Mouse (Mus musculus): ENCODE measurements around the gene Wdr43. TPM values are rescaled to one million over a fixed set of nuclear protein-coding genes. Genes with fewer than 3 reads are reported as not detected.
"Not testable (repeated sequence)": the region's sequence is repeated elsewhere in the genome, so short reads cannot be mapped to it uniquely, and the experiment has no call there.

Wdr43 gene
- total RNA-seq (2021) = 10 to 100 TPM; 20.5 to 20.8 TPM
- long read RNA-seq, experiment 1, transcript Wdr43-201 (18 exons, 3,450 nt) = major isoform, 35 of 38 reads
- long read RNA-seq, experiment 1, partial matches to known transcripts = 1 of 38 reads
- long read RNA-seq, experiment 1, other reads (novel, unspliced or antisense) = 2 of 38 reads
- long read RNA-seq, experiment 2, transcript Wdr43-201 (18 exons, 3,450 nt) = major isoform, 28 of 34 reads
- long read RNA-seq, experiment 2, partial matches to known transcripts = 1 of 34 reads
- long read RNA-seq, experiment 2, other reads (novel, unspliced or antisense) = 5 of 34 reads

DNA sequence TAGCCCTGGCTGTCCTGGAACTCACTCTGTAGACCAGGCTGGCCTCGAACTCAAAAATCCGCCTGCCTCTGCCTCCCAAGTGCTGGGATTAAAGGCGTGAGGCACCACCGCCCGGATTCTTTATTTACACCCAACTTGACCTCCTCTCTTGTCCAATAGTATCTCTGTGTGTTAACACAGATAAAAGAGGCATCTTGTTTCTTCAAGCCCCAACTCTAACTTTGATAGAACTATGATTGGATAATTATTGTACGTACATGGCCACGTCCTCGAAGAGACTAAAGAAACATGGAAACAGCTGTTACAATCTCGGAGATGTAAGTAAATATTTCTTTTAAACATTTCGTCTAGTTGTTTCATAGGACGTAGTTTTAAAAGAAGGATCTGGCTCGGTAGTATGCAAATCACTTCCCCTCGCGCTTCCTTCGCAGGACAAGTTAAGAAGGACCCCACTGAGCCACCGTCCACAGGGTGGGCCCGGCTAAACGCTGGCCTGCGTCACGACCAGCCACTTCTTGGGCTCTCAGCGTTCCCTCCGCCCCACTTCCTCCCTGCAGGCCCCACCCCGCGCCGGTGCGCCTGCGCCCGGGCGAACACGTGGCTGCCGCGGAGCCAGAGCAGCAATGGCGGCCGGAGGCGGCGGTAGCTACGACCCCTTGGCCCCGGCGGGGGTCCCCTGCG is at the start of gene Wdr43:
Gene Wdr43 (plus strand): TSS at position 258 of the 681 bp plus-strand sequence.
- DNase-seq = peak; percentile 96
- intact Hi-C loops (cut with DNase I) = no loop called here

DNA sequence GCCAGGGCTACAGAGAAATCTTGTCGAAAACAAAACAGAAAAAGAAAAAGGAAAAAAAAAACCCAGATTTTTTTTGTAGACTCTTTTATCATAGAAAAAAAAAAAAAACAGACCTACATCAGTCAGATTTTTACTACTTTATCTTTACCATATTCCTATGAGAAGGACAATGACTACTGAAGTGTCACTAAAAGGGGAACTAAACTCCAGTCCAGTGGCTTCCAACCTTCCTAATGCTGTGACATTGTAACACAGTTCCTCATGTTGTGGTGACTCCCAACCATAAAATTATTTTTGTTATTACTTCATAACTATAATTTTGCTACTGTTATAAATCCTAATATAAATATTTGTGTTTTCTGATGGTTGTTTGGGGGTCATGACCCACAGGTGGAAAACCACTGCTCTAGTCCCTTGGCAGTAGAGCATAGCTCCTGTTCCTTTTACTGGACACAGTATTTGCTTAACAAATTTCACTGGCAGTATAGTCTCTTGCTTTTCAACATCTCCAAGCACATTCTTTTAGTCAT is 36.5 kb upstream of the Wdr43 start:
- no peak for DNase-seq
- intact Hi-C loops (cut with DNase I) = no loop called here

DNA sequence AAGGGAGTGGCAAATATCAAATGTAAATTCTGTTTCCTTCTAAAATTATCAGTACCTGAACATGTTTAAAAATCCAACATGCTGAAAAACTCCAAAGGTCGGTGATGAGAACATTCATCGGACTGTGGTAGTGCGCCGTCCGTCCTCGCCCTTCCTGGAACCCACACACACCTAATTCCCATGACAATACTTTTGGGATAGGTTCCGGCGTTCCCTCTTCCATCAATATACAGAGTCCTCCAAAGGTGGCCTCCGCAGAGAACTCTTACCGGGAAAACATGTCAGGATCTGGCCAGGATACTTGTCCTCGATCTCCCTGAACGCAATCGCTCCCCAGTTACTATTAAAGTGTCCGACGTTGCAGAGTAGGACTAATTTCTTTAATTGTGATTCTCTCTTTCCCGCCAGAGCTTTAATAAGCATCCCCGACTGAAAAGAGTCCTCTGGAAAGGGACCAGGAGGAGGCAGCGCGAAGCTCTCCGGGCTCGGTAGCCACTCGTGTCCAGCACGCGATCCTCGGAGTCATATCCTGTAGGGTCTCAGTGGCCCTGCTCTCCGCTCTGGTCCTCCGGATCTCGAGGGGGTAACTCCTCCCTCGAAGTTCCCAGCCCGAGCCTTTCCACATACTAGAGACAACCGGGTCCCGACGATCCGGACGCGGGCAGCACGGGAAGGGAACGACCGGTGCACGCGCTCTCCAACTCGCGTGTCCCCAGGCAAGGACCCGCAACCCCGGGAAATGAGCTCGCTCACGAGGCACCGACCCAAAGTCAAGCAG is 17.6 kb upstream of the Wdr43 start:
- no peak for DNase-seq
- intact Hi-C loops (cut with DNase I) = no loop called here

DNA sequence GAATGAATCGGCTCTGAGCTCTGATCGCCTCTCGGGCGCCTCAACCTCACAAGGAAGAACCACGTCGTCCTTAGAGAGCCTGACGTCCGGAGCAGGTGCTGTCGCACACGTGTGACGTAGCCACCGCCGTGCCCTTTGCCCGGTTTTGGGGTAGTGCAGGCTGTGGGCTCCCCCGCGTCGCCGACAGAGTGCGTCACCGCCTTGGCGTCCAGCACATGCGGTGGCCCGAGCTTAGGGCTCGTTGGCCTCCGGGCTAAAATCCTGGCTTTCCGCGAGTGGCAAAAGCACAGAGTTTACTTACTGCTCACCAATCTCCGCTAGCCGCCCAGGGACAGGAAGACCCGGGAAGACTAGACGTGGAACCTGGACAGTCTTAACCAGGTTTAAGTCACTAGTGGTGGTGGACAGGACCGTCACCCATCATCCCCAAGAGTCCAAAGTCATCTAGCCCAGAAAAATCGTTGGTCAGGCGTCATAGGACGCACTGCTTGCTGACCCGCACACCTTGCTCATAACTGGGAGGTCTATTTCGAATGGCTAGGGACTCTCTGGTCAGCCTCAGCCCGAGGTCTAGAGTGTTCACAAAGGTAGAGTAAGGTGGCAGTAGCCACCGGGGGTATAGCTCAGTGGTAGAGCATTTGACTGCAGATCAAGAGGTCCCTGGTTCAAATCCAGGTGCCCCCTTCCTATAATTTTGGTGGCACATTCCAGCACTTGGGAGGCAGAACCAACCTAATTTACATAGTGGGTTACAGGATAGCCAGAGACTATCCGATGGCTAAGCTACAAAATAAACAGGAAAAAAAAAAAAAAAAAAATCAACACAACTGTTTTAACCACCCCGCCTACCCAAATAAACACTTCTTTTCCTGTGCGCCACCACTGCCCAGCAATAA is 16.8 kb upstream of the Wdr43 start:
- intact Hi-C loops (cut with DNase I) = no loop called here
- DNase-seq = peak; percentile 82 to 85

DNA sequence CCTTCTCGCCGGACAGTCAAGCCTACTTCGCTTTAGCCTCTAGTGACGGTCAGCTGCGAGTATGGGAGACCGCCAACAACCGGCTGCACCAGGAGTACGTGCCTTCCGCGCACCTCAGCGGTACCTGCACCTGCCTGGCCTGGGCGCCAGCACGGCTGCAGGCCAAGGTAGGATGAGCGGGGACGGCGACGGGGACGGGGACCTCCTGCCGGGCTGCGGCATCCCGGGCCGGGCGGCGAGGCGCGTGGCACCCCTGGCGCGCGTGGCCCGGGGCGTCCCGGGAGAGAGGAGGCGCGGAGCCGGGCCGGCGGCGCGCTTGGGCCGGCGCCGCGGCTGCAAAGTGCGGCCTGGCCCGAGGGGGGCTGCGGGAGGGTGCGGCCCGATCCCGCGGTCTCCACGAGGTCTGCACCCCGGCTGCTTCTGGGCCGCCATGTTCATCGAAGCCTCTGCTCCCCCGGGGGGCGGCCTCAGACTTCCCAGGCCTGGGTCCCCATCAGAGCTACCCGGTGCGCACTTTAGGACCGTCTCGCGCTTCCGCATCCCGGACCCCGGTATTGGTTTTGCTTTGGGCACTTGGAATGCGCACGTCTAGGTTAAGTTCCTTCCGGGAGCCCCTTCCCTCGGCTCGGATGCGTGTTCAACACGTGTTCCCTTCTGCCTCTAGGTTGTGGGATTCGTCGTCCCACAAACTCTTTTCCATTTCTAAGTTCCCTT is 781 bp downstream of the Wdr43 start:
- peak in 1 of 2 experiments; percentile 19 for DNase-seq

DNA sequence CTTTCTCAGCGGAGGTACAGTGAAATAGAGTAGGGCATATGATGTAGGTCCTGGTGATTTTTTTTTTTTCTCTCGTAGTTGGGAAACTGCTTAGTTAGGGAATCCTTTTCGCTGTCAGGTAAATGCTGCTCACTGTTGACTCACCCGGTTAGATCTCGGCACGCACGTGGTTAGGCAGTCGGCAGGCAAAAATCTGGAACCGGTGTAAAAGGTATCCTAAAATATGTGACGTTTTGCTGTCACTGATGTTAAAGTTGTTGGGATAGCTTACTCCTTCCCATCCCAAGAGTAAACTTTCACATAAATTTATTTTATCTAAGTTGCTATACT is 1.3 kb downstream of the Wdr43 start:
- DNase-seq = no peak
- intact Hi-C loops (cut with DNase I) = no loop called here

More for the DNA sequence above, 781 bp downstream of the Wdr43 start:
- intact Hi-C loops (cut with DNase I) = no loop called here

DNA sequence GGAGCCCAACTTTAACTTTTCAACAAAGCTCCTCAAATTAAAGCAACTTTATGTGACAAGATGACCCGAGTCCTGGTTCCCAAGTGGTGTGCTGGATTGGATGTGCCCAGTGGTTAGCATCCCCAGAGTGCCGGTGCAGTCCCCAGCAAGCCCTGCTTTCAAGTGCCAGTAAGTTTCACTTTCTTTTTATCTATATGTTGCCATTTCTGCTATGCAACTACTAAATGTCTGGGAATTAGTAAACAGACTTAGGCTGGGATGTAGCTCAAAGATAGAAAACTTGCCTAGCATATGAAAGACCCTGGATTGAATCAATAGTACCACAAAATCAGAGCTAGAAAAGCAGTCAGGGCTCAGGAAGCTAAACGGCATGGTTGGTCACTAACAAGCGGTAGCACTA is 2.3 kb downstream of the Wdr43 start:
- intact Hi-C loops (cut with DNase I) = no loop called here
- no peak for DNase-seq

DNA sequence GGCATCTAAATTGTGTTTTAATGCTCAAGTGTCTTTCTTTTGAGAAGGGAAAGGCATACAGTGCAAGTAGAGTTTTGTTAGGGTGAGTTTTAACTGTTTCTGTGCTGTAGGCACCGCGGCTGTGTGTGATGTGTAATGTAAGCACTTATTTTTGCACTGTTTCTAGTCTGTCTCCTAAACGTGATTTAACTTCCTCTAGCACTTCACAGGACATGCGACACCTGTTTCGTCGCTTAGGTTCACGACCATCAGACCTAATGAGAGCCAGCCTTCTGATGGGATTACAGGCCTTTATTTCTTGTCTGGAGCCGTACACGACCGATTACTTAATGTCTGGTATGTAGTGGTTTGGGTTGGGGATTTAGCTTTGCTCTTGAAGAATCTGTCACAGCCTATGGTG is 16.1 kb downstream of the Wdr43 start:
- intact Hi-C loops (cut with DNase I) = no loop called here
- DNase-seq = no peak

DNA sequence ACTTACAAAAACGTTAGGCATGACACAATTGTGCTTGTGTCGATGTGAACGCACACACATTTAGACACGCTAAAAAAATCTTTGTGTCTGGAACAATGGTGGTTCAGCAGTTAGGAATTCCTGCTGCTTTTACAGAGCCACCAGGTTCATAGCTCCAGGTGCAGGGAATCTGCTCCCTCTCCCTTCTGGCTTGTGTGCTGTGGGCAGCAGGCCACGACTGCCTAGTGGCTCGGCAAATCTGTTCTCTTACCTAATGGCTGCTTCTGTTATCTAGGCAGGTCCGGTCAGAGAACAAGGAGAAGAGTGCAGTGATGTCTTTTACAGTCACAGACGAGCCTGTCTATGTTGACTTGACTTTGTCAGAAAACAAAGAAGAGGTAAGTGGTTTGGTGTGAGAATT is 17.7 kb downstream of the Wdr43 start:
- DNase-seq = no peak
- intact Hi-C loops (cut with DNase I) = no loop called here

DNA sequence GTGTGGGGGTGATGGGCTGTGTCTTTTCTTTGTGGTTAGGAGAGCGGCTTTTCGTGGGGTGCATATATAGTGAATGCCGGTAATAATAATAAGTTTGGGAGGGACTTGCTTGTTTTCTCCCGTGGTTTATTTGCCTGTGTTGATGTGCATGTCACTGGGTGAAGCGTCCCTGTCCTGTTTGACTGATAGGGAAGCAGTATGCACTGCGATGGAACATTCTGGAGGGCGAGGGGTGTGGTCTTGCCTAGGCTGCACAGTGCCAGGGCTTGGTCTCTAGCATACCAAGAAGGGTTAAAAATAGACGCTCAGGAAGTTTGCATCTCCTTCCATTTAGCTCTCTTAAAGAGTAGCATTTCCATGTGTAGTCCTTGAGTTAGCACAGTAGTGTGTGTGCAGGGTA is 21.1 kb downstream of the Wdr43 start:
- no peak for DNase-seq
- intact Hi-C loops (cut with DNase I) = no loop called here

DNA sequence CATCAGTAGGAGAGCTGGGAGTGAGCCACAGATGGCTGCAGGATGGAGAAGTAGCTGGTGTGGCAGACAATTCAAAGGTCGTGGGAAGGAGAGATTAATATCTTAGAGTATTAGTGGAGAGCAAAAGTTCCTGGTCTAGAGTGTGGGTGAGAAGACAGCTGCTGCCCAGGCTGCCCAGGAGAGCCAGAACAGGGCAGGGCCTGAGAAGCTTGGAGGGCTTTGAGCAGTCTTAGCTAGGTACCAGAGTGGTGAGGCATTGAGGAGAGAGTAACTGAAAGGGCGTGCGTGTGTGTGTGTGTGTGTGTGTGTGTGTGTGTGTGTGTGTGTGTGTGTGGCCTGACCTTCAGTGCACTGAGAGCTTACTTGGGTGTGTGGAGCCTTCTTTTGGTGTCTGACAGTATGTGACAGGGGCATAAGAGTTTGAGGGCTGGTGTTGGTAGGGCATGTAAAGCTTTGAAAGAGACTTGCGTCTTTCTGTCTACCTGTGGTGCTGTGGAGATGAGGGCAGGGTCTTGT is 22.1 kb downstream of the Wdr43 start:
- intact Hi-C loops (cut with DNase I) = no loop called here
- DNase-seq = no peak

DNA sequence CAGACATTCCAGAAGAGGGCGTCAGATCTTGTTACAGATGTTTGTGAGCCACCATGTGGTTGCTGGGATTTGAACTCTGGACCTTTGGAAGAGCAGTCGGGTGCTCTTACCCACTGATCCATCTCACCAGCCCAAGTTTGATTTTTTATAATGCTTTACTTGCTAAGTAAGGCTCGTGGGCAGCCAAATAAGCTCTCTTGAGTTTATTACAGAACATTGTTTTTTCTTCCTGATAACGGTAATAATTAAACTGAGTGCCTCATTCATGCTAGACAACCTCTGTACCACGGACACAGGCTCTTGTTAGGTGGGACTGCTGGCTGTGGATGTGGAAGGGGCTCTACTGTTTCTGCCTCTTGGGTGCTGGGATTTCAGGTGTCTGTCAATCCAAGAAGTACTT is 23.4 kb downstream of the Wdr43 start:
- intact Hi-C loops (cut with DNase I); DNase-seq: not testable (repeated sequence)

DNA sequence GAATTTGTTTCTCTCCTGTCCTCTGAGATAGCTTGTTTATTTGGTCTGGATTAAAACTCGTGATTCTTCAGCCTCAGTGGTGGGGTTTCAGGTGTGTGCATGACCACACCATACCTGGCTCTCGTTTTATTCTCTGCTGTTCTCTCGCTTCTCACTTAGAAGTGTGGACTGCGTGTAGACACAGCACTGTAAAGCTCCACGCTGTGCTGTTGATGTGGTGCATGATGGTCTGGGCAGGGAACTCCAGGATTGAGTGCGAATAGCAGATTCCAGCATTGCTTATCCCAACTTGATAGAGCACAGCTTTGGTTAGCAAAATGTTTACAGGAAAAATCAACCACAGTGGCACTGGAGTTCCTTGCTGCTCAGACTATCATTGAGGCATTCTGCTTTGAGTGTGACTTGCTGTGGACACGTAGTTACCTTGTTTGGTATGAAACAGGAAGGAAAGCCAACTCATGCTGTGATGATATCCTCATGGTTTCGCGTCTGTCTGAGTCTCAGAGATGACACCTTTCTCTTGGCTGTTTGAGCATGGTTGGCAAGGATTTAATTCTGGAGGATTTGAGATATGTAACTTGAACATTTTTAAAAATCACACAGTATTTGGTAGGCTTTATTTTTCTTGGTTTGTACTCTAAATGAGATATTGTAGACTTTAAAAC is 24.9 kb downstream of the Wdr43 start:
- no peak for DNase-seq
- intact Hi-C loops (cut with DNase I) = no loop called here

DNA sequence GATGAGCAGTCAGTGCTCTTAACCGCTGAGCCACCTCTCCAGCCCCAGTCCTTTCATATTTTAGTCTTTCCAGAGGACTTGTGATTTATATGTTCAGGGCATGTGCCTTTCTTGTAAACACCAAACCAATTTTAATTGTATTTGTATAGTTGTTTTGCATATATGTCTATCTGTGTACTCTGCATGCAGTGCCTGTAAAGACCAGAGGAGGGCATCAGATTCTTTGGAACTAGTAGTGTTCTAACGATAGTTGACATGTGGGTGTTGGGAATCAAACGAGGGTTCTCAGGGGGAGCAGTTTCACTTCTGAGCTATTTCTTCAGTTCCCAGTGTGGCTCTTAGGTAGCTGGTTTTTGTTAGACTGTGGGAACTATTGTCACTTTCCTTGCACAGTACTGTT is 26.5 kb downstream of the Wdr43 start:
- no peak for DNase-seq
- intact Hi-C loops (cut with DNase I) = no loop called here

DNA sequence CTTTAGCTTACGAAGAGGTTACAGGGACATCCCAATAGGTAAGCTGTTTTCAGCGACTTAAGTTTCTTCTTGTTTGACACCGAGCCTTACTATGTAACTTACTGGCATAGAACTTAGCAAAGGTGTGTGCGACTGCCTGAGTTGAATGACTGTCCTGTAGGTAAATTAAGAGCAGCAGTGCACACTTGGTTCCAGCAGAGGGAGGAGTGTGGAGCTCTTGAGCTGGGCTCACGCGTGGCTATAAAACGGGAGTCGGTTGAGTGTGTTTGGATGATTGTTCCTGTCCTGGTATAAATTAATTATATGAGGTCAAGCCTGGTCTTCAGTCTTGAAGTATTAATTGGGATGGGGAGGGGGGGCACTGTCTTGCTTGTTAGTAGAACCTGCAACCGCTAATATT is 34.3 kb downstream of the Wdr43 start:
- intact Hi-C loops (cut with DNase I) = no loop called here
- DNase-seq = no peak

DNA sequence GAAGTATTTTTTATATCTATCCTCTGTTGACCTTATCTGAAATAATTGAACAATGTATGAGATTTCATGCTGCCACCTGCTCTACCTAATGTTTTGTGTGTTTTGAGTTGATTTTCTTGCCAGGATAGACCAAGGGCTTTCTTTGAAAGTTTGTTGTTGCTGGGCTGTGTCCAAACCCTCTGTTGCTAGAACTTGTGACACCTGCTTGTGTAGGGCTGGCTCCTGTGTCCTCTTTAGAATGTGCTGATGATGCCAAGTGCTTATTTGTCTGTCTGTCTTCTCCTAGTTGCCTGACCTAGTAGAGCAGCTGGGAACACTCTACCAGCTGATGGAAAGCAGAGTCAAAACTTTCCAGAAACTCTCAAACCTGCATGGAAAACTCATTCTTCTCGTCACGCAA is 36.8 kb downstream of the Wdr43 start:
- intact Hi-C loops (cut with DNase I) = no loop called here

DNA sequence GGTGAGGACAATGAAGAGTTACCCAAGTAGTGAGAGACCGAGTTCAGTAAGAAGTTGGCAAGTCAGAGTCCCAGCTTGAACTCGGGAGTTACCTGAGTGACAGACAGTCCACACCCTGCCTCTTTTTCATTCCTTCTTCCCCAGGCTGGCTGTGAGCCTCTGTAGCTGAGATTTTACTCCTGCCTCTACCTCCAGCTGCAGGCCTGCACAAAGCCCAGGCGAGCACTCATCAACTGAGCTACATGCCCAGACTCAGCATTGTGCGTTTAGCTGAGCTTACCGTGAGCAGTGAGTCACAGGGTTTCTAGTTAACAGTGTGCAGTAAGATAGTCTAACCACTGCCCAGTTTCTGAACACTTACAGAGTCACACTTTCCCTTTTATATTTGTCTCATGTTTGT is 37.2 kb downstream of the Wdr43 start:
- DNase-seq = no peak
- intact Hi-C loops (cut with DNase I) = no loop called here

More for the DNA sequence above, 36.8 kb downstream of the Wdr43 start:
- DNase-seq = no peak

DNA sequence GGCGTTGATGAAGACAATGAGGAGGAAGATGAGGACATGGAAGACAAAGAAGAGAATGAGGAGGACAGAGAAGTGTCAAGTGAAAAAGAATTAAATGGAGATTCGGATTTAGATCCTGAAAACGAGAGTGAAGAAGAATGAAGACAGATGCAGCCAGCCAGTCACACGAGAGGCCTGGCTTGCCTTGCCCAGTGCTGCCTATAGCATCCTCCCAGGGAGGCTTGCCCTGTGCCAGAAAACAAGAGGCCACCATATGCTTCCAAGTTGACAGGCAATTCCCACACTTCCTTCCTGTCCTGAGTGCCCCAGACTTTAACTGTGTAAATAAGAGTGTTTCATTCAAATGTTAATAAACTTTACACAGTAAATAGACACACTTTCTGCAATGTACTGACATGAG is 41.8 kb downstream of the Wdr43 start:
- DNase-seq = no peak
- intact Hi-C loops (cut with DNase I) = no loop called here

DNA sequence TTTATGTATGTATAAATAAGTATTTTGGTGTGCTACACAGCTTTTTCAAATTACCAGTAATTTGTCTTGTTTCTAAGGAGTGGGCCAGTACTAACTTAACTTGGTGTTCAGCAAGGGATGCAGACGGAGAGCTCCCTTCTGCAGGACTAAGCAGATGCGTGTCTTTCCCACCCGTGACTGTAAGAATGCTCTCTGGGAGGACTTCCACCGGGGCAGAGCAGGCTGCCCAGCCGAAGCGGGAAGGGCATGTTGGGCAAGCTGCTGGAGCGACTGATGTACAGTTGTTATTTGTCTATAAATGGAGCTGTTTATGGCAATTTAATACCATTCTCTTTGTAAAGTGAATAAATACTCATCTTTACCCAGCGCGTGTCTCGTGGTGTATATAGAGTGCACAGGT is 43.0 kb downstream of the Wdr43 start:
- DNase-seq = no peak
- intact Hi-C loops (cut with DNase I) = no loop called here
